Mouse (Mus musculus) forebrain, embryonic 15.5 days (tissue): ENCODE results near the gene Arhgef12. TPM values are rescaled to one million over a fixed set of nuclear protein-coding genes. Genes with fewer than 3 reads are reported as not detected.

Source experiments
- ATAC-seq: fragments of 200-750 bp; cut with Nextera tagmentation; replicated peaks from 2 replicates; pipeline ENCODE4 v1.8.0; 2017; ENCODE audit warnings: mild to moderate bottlenecking, moderate TSS enrichment, moderate library complexity
- H3K27ac ChIP-seq: fragments of 300-500 bp; sonication (generic); replicated peaks from 2 replicates; pipeline ENCODE4 v1.5.1; 2015; ENCODE audit warnings: mild to moderate bottlenecking, inconsistent platforms
- H3K27me3 ChIP-seq: fragments of 300-500 bp; sonication (generic); 2 replicates; pipeline ENCODE4 v1.6.1; 2015; ENCODE audit warnings: inconsistent platforms
- H3K36me3 ChIP-seq: fragments of 300-500 bp; sonication (generic); 2 replicates; pipeline ENCODE4 v1.6.1; 2015; ENCODE audit warnings: mild to moderate bottlenecking, inconsistent platforms
- H3K4me1 ChIP-seq: fragments of 300-500 bp; sonication (generic); 2 replicates; pipeline ENCODE4 v1.6.1; 2015; ENCODE audit warnings: inconsistent platforms
- H3K4me2 ChIP-seq: fragments of 300-500 bp; sonication (generic); replicated peaks from 2 replicates; pipeline ENCODE4 v1.6.1; 2015; ENCODE audit warnings: mild to moderate bottlenecking, inconsistent platforms
- H3K4me3 ChIP-seq: fragments of 300-500 bp; sonication (generic); 2 replicates; pipeline ENCODE4 v1.5.1; 2015; ENCODE audit warnings: mild to moderate bottlenecking, inconsistent platforms
- H3K9ac ChIP-seq: fragments of 300-500 bp; sonication (generic); replicated peaks from 2 replicates; pipeline ENCODE4 v1.6.1; 2015; ENCODE audit warnings: mild to moderate bottlenecking, inconsistent platforms
- H3K9me3 ChIP-seq: fragments of 300-500 bp; sonication (generic); 2 replicates; pipeline ENCODE4 v1.6.1; 2016; ENCODE audit warnings: inconsistent platforms
- WGBS: fragments of 180-500 bp; shearing (Covaris S2); methylation state at CpG from one replicate; pipeline ENCODE4 v1.1.7; 2015; ENCODE audit warnings: mixed read lengths; 5-methylcytosine and 5-hydroxymethylcytosine counted together
- polyA plus RNA-seq: library from polyadenylated mRNA; unstranded; fragments of >200 nt; fragmentation: Nextera tagmentation; extraction: Ambion mirVana; gene quantifications from 2 replicates; pipeline ENCODE4 v1.2.1, GENCODE M21; 2015

Gene Arhgef12
- polyA plus RNA-seq, 1 experiment from 2014 or later = 20.0 TPM

- Histone ChIP-seq H3K4me1 (no peaks in the 10 kb centered on the region), H3K9me3 (no peaks in the 10 kb centered on the region), H3K36me3 (no peaks in the 10 kb centered on the region), H3K9ac (no peak overlapping the region), H3K4me2 (no peak overlapping the region), H3K27me3 (no peaks in the 10 kb centered on the region), H3K4me3 (no peak overlapping the region), H3K27ac (no peak overlapping the region)
- ATAC-seq = no peak
- WGBS = 66% methylated on average over 10 of the region's 10 CpGs
These were observed 179.5 kb downstream of the Arhgef12 start for GRCm38 (mm10) chr9:42927498-42927897.

GRCm38 (mm10) chr9:42926564-42926963, 180.5 kb downstream of the Arhgef12 start:
- Histone ChIP-seq H3K27me3 (no peaks in the 10 kb centered on the region), H3K9me3 (no peaks in the 10 kb centered on the region), H3K27ac (no peak overlapping the region), H3K9ac (no peak overlapping the region), H3K4me3 (no peak overlapping the region), H3K36me3 (no peaks in the 10 kb centered on the region), H3K4me1 (no peaks in the 10 kb centered on the region), H3K4me2 (no peak overlapping the region)
- no peak for ATAC-seq
- WGBS = 89% methylated on average over 6 of the region's 6 CpGs

DNA sequence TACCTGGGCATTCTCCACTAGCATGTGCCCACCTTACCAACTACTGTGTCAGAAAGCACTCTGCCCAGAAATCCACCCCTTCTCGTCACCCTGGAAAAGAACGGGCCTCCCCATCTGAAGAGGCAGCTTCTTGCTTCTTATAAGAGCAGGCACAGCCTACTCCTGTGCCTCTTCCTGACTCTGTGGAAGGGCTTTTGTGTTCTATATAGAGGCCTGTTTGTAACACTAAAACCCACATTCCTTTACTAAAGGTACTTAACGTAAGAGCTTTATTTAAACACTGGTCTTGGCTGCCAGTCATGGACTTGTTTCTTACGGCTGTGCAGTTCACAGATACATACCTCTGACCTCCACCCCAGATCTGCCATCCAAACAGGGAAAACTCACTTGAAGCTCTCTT, 185.2 kb downstream of the Arhgef12 start:
- Histone ChIP-seq H3K27me3 (no peaks in the 10 kb centered on the region), H3K4me3 (no peak overlapping the region), H3K36me3 (no peaks in the 10 kb centered on the region), H3K27ac (no peak overlapping the region), H3K9ac (no peak overlapping the region), H3K4me2 (no peak overlapping the region), H3K9me3 (no peaks in the 10 kb centered on the region), H3K4me1 (peaks cover 4% of the 10 kb centered on the region; the same call in 1 of the 2 replicates)
- 60% methylated on average over 4 of the region's 4 CpGs for WGBS
- ATAC-seq = no peak

- no peak for ATAC-seq
- WGBS = 43% methylated on average over 7 of the region's 7 CpGs
These were observed 186.8 kb downstream of the Arhgef12 start for GRCm38 (mm10) chr9:42920190-42920589.

DNA sequence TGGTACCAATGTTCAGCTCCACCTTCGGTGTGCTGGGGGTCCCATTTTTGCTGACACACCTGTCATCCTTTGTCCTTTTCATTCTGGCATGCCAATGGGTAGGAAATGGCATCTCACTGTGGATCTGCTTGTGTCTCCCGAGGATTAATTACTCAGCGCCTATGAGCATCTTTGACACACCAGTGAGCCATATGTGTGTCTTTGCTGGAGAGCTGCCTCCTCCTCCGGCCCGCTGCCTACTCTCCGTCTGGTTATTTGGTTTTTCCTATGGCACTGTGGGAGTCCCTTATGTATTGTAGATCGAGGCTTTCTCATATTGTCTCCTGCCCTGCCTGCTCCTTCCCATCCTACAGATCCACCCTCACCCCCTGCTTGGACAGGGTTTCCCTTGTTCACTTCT, 189.1 kb downstream of the Arhgef12 start:
- Histone ChIP-seq H3K4me3 (no peak overlapping the region), H3K27me3 (no peaks in the 10 kb centered on the region), H3K27ac (no peak overlapping the region), H3K4me1 (peaks cover 6% of the 10 kb centered on the region), H3K36me3 (no peaks in the 10 kb centered on the region), H3K4me2 (no peak overlapping the region), H3K9me3 (no peaks in the 10 kb centered on the region), H3K9ac (no peak overlapping the region)
- ATAC-seq = no peak
- 78% methylated on average over 7 of the region's 7 CpGs for WGBS

More at GRCm38 (mm10) chr9:42920190-42920589, 186.8 kb downstream of the Arhgef12 start:
- Histone ChIP-seq H3K27me3 (no peaks in the 10 kb centered on the region), H3K4me2 (no peak overlapping the region), H3K9me3 (no peaks in the 10 kb centered on the region), H3K27ac (no peak overlapping the region), H3K36me3 (no peaks in the 10 kb centered on the region), H3K4me1 (peaks cover 4% of the 10 kb centered on the region; the same call in 1 of the 2 replicates), H3K9ac (no peak overlapping the region), H3K4me3 (no peak overlapping the region)

Other genes with a start within 250 kb of the Arhgef12 start
- 3.8 and 4.4 TPM in 2 replicates for gene Grik4, start 162.7 kb downstream of the Arhgef12 start, polyA plus RNA-seq
- 7.5 and 9.3 TPM in 2 replicates for gene Tmem136, start 9.3 kb upstream of the Arhgef12 start, polyA plus RNA-seq
- gene Pou2f3, start 103.1 kb upstream of the Arhgef12 start, polyA plus RNA-seq = not detected in 2 replicates
- 6.6 and 6.9 TPM in 2 replicates for gene Oaf, start 132.7 kb upstream of the Arhgef12 start, polyA plus RNA-seq
- 0.06 TPM in 1 of 2 replicates, not detected in the other for gene Trim29, start 203.6 kb upstream of the Arhgef12 start, polyA plus RNA-seq